Mouse (Mus musculus) embryo, embryonic 11 days (tissue): ENCODE data around the gene Ndufb10.
"Not testable (repeated sequence)": the region's sequence is repeated elsewhere in the genome, so short reads cannot be mapped to it uniquely, and the experiment has no call there.

ENCODE experiments used
- DNase-seq: peaks from one replicate; pipeline ENCODE4 v3.0.0-alpha.2; 2015

Gene Ndufb10

GRCm38 (mm10) chr17:24733434-24734050 is 9.3 kb upstream of the Ndufb10 start:
- no peak for DNase-seq

- no peak for DNase-seq
Observed at GRCm38 (mm10) chr17:24732233-24732935, 8.1 kb upstream of the Ndufb10 start.

DNA sequence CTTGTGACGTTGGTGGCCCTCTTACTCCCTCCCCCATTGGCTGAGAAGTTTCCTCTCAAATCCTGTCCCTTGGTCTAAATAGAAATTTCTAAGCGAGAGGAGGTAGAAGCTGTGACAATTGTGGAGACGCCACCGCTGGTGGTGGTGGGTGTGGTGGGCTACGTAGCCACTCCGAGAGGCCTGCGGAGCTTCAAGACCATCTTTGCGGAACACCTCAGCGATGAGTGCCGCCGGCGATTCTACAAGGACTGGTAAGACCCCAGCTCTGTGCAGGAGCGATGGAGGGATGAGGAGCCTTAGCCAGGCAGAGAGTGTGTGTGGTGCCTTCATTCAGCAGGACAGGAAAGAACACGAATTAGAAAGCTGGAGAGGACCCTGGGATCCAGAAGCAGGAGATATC is 6.5 kb upstream of the Ndufb10 start:
- no peak for DNase-seq

- DNase-seq, result no peak
Observed at GRCm38 (mm10) chr17:24729067-24729466, 4.8 kb upstream of the Ndufb10 start.

- no peak for DNase-seq
Observed at GRCm38 (mm10) chr17:24728184-24728583, 3.9 kb upstream of the Ndufb10 start.

DNA sequence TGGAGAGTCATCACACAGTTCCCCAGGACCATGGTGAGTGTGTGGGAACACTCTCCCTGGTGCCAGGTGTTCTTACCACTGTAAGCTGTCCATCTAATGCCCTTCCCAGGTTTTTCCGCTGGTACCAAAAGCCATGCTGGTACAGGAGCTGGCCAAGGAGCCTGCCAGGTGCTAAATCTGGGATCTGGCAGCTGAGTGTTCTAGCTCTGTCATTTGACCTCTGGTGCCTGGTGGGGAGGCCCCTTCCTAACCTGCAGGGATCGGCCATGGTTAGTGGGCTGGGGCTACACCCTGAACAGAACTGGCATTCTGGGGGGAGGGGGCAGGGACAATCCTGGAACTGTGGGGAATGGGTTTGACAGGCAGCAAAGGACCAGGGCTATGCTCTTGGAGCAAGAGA is 3.3 kb upstream of the Ndufb10 start, which contains the start of gene Rpl3l:
Rpl3l (plus strand) TSS at position 203 of the 400 bp plus-strand sequence.
- DNase-seq, result no peak

DNA sequence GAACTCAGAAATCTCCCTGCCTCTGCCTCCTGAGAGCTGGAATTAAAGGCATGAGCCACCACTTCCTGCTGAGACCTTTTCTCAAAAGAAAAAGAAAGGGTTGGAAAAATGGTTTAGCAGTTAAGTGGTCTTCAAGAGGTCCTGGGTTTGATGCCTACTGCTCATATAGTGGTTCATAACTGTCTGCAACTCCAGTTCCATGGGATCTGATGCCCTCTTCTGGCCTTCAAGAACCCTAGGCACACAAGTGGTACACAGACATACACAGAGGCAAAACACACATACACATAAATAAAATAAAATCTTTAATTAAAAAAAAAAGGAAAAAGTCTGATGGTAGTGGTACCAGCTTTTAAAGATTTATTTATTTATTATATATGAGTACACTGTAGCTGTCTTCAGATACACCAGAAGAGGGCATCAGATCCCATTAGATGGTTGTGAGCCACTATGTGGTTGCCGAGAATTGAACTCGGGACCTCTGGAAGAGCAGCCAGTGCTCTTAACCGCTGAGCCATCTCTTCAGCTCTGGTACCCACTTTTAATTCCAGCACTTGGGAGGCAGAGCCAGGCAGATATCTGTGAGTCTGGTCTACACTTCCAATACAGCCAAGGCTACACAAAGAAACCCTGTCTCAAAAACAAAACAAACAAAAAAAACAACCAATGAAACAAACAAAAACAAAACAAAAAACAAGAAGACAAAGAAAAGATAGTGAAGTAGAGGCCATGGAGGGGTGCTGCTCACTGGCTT is 1.5 kb upstream of the Ndufb10 start:
- no peak for DNase-seq

DNA sequence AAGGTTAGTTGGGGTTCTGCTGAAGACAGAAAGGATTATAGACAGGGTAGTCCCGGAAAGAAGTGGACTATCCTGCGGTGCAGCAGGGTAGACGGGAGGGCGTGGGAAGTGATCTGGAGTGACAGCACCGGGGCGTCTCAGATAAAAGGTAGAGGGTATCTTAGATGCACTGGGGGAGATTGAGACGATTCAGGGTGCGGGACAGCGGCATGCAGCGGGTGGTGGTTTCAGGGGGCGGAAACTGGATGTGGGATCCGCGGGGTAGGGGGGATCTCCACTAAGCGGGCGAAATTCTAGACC is 447 bp downstream of the Ndufb10 start:
- no peak for DNase-seq

DNA sequence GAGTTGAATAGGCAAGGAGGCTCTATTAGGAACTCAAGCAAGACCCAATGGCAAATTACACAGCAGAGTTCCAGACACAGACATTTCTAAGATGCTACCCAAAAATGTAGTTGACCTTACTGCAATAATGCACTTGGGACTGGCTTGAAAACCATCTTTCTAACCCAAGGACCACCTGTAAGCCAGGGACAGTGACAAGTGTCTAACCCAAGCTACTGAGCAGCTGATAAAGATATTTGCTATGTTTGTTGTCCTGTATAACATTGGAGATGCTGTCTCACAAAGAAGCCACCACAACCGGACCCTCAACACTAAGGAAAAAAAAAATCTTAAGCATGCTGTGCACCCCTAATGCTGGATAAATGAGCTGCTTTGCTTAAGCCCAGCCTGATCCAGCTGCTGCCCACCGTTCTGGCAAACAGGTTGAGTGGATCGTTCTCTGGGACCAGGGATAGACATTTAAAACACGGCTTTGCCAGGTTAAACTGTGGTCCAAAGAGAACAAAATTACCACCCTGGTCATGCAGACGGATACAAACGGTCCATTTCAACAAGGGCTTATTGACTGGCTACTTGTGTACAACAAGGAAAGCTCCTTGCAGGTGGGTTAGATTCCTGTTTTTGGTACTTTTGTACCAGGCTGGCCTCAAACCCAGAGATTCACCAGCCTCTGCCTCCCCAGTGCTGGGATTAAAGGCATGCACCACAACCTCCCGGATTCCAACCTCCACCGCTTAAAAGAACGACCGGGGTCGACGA is 977 bp downstream of the Ndufb10 start:
- DNase-seq, result no peak

GRCm38 (mm10) chr17:24722220-24722924 is 1.9 kb downstream of the Ndufb10 start:
- no peak for DNase-seq

DNA sequence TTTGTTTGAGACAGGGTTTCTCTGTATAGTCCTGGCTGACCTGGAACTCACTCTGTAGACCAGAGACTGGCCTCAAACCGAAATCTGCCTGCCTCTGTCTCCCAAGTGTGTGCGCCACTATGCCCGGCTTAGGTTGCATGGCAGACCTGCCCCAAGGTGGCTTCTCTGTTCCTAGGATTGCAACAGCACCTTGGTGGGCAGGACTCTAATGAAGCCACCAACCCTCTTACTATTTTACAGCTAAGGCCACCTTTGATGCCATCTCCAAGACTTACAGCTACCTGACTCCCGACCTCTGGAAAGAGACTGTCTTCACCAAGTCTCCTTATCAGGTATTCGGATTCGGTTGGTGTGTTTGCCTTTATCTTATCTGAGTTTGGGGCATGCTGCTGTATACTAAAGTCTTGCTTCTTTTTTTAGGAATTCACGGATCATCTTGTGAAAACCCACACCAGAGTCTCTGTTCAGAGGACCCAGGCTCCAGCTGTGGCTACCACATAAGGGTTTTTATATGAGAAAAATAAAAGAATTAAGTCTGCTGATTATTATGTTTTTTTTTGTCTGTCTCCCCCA is 2.8 kb downstream of the Ndufb10 start:
- DNase-seq, result not testable (repeated sequence)

- DNase-seq, result not testable (repeated sequence)
Observed at GRCm38 (mm10) chr17:24720616-24721015, 3.7 kb downstream of the Ndufb10 start.

- peak; percentile 100 for DNase-seq
Observed at GRCm38 (mm10) chr17:24719494-24720222, 4.6 kb downstream of the Ndufb10 start.

DNA sequence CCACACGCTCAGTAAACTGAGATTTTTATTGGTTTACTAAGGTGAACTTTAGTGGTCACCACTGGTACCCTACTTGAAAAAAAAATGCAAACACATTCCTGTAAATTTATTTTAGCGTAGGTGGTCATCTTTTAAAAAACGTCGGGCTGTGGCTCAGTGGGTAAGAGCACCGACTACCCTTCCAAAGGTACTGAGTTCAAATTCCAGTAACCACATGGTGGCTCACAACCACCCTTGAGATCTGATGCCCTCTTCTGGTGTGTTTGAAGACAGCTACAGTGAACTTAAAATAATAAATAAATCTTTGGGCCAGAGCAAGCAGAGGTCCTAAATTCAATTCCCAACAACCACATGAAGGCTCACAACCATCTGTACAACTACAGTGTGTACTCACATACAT is 5.3 kb downstream of the Ndufb10 start:
- not testable (repeated sequence) for DNase-seq

DNA sequence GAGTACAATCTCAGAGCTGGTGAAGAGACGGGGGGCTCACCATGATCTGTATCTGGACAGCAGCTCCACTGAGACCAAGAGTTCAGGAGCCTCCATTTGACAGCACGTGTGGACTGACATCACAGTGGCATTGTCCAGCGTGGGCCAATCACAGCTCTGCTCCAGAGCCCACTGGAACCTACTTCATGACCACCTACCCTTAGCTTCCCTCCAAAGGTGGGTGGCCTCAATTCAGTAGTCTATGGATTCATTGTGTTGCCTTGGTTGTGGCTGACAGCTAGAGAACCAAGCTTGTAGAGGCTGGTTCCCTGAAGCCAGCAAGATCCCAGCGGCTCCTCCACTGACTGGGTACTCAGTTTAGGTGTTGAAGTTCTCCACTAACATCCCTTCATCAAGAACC is 6.3 kb downstream of the Ndufb10 start, which contains the start of the genes Rnf151 and Rps2:
Rnf151 (minus strand) TSS at position 121 of the 400 bp plus-strand sequence.
Rps2 (plus strand) TSS at position 174 of the 400 bp plus-strand sequence.
- DNase-seq, result no peak

DNA sequence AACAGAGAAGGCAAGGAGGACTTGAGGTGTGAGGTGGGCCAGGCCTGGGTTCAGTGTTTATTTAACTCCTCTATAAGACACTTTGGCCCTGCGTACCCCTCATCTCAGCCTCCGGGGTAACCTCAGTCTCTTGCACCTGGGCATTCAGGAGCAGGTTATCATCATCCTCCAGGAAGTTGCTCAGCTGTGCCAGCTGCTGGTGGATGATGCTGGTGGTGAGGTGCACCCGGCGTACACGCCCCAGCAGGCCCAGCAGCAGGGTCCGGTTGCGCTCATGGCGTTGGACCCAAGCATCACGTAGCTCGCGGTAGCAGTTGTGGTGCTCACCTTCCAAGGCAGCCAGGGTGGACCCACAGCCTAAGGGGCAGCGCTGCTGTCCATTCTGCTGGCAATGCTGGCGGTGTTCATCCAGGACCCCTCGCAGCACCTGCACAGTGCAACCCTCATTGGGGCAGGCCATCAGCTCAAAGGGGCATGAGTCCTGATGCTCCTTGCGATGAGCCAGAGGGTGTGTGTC is 8.1 kb downstream of the Ndufb10 start:
- no peak for DNase-seq

GRCm38 (mm10) chr17:24715556-24715955 is 8.7 kb downstream of the Ndufb10 start:
- no peak for DNase-seq

- DNase-seq, result peak; percentile 47
Observed at GRCm38 (mm10) chr17:24708646-24709045, 15.6 kb downstream of the Ndufb10 start.

GRCm38 (mm10) chr17:24707801-24708425 is 16.4 kb downstream of the Ndufb10 start:
- peak; percentile 41 for DNase-seq

- peak; percentile 97 for DNase-seq
Observed at GRCm38 (mm10) chr17:24706982-24707800, 17.1 kb downstream of the Ndufb10 start, which contains the start of gene Tbl3. Gene Tbl3, minus strand, starts transcription at chr17:24707660.
